Mouse (Mus musculus): Measurements from ENCODE around the gene Cdkn2d. TPM values are rescaled to one million over a fixed set of nuclear protein-coding genes. Genes with fewer than 3 reads are reported as not detected.
A peak's percentile ranks its signal among the peaks of the same experiment; 100 is the strongest.
"Not testable (repeated sequence)": the region's sequence is repeated elsewhere in the genome, so short reads cannot be mapped to it uniquely, and the experiment has no call there.

Cdkn2d gene
- total RNA-seq, 1 experiment from 2014 or later: 74.5 TPM

DNA sequence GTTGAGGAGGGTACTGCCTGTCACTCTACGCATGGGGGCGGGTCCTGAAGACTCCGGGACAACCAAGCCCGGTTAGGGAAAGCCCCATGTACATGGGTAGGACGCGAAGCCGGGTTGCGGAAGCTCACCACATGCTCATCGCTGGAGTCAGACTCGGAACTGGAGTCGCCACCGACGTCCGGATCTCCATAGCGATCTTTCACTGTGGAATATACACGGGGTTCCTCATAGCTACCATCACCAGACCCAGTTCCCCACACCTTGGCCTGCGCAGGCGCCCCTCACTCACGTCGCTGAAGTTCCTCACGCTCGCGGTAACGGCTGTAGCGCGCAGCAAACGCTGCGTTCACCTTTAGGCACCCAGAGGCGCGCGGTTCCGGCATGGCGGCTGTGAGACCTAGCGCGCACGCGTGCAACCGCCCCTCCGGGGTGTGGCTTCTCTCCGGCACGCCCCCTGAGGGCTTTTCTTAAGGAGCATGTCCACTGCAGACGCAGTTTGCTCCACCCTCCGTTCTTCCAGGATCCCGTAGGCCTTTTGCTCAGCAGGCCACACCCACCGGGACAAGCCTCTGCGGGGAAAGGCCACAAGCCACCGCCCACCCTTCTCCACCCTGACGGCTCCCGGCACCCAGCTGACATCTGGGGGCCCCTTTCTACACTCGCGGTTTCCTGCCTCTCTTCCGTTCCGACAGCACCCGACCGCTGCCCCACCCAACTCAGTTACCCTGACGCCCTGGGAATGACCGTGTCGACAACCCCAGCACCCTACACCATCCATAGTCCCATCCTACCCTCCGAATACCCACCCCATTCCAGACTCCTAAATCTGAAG lies 3.4 kb downstream of the Cdkn2d start, which contains the start of gene Kri1:
Gene Kri1 (minus strand): TSS at position 399 of the 832 bp plus-strand sequence.
- peak; percentile 68 for ATAC-seq (ENCODE audit: extremely low read depth, insufficient number of reproducible peaks, low FRiP score, poor library complexity, severe bottlenecking)

DNA sequence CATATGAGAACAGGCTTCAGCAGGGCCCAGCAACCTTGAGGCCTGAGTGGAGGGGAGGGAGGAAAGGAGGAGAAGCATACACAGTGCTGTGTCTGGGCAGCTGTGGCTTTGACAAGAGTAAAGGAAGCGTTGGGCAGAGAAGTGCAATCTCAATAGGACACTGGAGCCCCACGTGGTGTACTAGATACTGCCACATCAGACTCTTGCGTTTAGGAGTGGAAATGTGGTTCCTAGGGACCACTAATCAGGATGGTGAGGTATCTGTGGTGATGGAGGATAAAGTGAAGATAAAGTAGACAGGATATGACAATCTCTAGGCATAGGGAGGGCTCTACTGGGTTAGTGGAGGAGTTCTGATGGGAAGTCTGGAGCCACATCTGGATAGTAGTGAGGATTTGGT lies 4.5 kb downstream of the Cdkn2d start:
- ATAC-seq (ENCODE audit: extremely low read depth, insufficient number of reproducible peaks, low FRiP score, poor library complexity, severe bottlenecking): no peak

DNA sequence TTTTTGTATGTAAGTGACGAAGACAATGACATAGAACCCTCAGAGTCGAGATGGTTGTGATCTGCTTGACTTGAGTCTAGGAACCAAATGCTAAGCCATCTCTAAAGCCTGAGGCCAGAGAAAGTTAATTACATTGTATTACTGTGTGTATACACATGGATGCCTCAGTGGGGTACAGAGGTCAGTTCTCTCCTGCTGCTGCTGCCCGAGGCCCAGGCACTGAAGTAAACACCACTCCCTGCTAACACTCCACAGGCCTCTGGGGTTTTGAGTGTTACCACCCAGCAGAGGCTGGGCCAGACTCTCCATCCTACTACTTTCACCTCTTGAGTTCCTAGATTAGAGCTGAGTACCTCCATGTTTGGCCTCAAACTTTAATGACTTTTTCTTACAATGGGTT lies 7.2 kb downstream of the Cdkn2d start:
- ATAC-seq (ENCODE audit: extremely low read depth, insufficient number of reproducible peaks, low FRiP score, poor library complexity, severe bottlenecking): no peak

DNA sequence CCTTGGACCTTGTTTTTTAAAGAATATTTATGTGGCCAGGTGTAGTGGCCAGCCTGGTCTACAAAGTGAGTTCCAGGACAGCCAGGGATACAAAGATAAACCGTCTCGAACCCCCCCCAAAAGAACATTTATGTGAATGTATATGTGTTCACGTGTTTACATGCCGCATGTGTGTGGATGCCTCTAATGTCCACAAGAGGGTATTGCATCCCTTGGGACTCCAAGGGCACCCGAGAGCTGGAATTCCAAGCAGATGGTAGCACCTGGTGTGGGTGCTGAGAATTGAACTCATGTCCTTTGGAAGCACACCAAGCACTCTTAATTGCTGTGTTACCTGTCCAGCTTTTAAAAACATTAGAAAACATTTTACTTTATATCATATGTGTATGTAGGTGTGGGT lies 7.6 kb downstream of the Cdkn2d start:
- no peak for ATAC-seq (ENCODE audit: extremely low read depth, insufficient number of reproducible peaks, low FRiP score, poor library complexity, severe bottlenecking)

DNA sequence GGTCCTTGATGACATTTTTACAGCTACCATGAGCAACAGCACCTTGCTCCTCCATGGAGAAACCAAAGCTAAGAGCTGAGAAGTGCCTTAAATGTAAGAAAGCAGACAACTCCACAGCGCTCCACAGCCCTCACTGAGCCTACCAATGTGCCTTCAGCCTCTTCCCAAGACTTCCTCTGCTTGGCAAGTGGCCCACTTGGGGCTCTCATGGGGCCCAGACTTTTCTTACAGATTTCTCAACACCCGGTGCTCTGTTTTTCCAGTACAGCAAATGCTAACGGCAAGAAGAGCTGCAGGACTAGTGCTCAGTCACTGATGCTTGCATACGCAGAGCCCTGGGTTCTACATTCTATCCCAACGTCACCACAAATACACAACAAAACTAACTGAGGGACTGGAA lies 13.4 kb downstream of the Cdkn2d start:
- no peak for ATAC-seq (ENCODE audit: extremely low read depth, insufficient number of reproducible peaks, low FRiP score, poor library complexity, severe bottlenecking)

DNA sequence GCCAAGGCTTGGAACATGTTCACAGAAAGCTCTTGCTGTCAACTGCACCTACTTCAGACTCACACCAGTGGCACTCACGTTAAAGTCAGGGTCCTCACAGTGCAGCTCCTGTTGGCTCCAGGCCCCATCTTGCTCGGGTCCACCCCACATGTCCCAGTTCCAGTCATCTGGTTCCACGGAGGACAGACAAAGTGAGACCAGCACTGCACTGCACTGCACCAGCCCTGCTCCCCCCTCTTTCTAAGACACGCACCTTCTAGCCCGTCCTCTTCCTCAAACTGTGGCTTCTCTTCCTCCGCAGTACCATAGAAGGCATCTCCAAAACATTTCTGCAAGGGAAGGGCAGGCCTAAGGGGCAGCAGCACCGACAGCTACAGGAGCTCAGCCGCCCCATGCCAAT lies 14.9 kb downstream of the Cdkn2d start:
- ATAC-seq (ENCODE audit: extremely low read depth, insufficient number of reproducible peaks, low FRiP score, poor library complexity, severe bottlenecking): no peak

DNA sequence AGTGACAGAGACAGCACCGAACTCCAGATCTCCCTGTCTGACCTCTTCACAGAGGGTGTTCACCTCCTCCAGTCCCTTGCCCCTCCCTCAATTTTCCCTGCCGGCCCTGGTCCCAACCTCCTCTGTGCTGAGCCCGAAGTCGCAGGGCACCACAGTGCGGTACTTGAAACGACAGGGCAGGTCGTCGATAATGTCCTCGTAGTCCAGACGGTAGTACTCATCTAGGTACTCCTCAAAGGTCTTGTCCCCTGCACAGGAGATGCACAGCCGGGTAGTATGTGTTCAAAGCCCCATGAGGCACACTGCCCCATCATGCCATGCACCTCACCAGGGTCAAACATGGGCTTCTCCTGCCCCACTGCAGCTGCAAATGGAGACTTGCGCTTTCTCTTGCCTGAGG lies 15.5 kb downstream of the Cdkn2d start:
- no peak for ATAC-seq (ENCODE audit: extremely low read depth, insufficient number of reproducible peaks, low FRiP score, poor library complexity, severe bottlenecking)

DNA sequence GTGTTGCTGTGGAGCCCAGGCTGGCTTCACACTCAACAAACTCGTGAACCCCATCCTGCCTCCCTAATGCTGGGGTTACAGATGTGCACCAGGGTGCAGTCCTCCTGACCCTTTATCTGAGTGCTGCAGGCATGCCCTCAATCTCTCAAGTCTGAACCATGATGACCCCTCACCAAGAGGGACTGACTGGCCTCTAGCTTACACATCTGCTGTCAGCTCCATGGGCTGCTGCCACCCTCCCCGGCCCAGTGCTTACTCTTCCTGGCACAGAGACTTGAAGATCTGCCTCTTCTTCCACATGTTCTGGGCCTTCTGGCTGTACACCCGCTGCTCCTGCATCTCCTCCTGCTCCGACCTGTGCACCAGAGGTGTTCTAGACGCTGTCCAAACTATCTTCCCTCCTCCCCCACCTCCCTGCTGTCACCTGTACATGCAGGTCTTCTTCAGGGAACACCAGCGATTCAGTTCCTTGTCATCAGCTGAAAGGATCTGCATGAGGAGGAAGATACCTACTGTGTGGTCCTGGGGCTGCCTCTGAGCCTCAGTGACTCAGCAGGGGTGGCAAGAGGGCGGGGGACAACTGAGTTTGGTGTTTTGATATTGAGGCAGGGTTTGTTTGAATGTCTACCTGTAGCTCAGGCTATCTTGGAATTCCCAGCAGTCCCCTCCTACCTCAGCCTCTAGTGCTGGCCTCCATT lies 16.0 kb downstream of the Cdkn2d start:
- no peak for ATAC-seq (ENCODE audit: extremely low read depth, insufficient number of reproducible peaks, low FRiP score, poor library complexity, severe bottlenecking)

DNA sequence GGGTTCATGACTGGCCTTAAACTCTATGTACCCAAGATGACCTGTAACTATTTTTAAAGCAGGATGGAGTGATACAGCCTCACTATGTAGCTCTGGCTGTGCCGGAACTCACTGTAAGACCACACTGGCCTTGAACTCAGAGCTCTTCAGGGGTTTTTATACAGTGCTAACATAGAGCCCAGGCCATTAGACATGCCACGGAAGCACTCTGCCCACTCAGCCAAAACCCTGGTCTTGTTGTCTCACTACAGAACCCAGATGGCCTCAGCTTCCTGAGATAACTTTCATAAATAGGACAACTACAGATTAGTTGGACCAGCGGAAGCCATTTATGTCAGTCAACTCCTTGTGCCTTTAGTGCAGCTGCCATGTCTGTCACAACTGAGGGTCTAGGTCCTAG lies 16.9 kb downstream of the Cdkn2d start:
- ATAC-seq (ENCODE audit: extremely low read depth, insufficient number of reproducible peaks, low FRiP score, poor library complexity, severe bottlenecking): no peak

DNA sequence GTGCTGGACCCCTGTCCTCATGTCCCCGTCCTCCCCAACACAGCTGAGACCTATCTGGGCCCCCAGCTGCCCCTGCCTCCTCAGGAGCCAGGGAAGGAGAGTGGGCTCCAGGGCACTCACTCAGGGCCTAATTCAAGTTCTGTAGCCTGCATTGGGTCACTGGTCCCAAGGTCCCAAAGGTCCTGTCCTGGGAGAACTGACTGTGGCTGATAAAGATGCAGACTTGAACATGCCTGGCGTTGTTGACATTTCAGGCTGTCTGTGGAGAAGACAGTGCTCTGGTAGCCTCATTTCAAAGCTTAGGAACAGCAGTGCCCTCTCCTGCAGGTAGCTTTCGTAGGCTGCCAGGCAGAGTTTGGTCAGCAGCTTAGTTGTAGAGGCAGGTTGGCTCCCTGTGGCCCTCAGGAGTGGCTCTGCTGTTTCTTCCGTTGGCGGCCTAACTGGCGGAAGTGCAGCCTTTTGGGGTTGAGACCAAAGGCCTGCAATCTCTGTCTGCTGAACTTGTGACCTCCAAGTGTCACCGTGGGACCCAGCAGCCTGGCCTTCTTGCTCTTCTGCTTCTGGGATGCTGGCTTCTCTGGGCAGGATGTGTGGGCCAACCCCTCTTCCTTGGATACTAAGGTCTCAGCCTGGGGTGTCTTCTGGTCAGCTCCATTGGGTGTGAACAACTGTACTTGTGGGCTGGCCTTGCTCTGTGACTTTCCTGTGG lies 17.5 kb downstream of the Cdkn2d start:
- ATAC-seq (ENCODE audit: extremely low read depth, insufficient number of reproducible peaks, low FRiP score, poor library complexity, severe bottlenecking): no peak

DNA sequence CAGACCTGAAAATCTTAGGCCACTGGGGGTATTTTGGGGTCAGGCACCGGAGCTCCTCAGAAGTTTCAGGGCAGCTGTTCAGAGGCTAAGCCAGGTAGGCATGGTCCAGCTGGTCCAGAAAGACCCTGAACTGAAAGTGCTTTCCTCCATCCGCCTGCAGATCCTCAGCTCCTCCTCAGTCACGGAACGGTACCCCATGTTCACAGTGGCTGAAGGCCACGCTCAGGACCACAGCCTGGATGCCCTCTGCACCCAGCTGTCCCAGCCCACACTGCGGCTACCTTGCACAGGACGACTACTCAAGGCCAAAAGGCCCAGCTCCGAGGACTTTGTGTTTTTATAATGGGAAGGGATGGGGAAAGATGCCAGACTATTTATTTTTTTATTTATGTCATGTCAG lies 18.1 kb downstream of the Cdkn2d start:
- ATAC-seq (ENCODE audit: extremely low read depth, insufficient number of reproducible peaks, low FRiP score, poor library complexity, severe bottlenecking): no peak

DNA sequence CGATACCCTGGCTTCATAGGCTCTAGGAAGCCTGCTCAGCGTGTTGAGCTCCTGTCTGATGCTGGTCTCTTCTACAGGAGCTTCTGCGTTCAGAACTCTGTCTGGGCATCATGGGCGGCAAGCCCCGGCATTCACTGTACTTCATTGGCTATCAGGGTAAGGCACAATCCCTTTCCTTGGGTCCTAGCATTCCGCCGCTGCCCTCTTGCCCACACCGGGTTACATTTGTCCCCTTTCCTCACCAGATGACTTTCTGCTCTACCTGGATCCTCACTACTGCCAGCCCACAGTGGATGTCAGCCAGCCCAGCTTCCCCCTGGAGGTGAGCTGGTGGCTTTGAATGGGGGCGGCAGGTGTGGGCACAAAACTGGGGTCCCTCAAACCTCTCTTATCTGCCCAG lies 18.8 kb downstream of the Cdkn2d start:
- no peak for ATAC-seq (ENCODE audit: extremely low read depth, insufficient number of reproducible peaks, low FRiP score, poor library complexity, severe bottlenecking)

DNA sequence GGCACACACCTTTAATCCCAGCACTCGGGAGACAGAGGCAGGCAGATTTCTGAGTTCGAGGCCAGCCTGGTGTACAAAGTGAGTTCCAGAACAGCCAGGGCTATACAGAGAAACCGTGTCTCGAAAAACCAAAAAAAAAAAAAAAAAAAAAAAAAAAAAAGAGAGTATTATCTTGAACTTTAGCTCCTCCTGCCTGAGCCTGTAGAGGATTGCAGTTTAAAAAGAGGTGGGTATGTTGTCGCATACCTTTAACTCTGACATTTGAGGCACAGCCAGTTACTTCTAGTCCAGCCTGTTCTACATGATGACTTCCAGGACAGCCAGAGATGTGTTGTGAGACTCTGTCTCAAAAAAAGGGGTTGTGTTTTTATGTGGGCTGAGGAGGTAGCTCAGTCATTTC lies 21.6 kb downstream of the Cdkn2d start:
- ATAC-seq (ENCODE audit: extremely low read depth, insufficient number of reproducible peaks, low FRiP score, poor library complexity, severe bottlenecking): not testable (repeated sequence)

DNA sequence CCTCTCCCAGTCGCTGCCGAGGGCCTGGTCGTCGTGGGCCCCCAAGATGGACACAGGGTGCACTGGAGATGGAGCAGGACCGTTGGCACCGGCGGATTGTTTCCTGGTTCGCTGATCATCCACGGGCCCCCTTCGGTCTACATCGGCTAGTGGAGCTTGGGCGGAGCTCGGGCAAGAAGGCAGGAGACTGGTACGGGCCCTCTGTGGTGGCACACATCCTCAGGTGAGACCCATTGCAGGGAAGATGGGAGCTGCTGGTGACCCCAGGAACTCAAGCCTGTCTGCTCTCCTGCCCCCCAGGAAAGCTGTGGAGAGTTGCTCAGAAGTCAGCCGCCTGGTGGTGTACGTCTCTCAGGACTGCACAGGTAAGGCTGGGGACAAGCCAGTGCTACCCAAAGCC lies 22.9 kb downstream of the Cdkn2d start:
- ATAC-seq (ENCODE audit: extremely low read depth, insufficient number of reproducible peaks, low FRiP score, poor library complexity, severe bottlenecking): no peak

DNA sequence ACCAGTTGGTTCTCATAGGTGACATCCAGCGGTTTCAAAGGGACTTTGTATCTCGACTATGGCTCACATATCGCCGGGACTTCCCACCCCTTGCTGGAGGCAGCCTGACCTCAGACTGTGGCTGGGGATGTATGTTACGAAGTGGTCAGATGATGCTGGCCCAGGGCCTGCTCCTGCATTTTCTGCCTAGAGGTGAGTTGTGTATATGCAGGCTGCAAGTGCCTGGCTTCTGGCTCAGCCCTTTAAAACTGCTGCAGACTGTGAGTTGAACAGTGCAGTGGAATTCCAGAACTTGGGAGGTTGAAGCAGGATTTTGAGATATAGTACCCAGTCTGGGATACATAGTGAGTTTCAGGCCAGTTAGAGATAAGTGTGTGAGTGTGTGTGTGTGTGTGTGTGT lies 24.3 kb downstream of the Cdkn2d start:
- no peak for ATAC-seq (ENCODE audit: extremely low read depth, insufficient number of reproducible peaks, low FRiP score, poor library complexity, severe bottlenecking)

DNA sequence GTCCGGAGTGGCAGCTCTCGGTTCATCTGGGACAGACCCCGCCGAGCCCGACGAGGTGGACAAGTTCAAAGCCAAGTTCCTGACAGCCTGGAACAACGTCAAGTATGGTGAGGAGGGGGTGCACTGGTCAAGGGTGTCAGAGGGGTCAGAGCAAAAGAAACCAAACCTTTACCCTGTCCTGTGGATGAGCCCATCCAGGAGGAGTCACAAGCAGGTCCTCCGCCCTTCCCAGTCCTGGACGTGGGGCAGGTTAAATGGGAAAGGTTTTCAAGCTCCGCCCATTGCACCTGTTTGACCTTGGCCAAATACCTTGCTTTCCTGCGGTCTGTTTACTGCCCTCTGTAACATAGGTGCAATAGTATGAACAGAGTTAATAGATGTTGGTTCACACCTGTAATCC lies 25.6 kb downstream of the Cdkn2d start:
- no peak for ATAC-seq (ENCODE audit: extremely low read depth, insufficient number of reproducible peaks, low FRiP score, poor library complexity, severe bottlenecking)

DNA sequence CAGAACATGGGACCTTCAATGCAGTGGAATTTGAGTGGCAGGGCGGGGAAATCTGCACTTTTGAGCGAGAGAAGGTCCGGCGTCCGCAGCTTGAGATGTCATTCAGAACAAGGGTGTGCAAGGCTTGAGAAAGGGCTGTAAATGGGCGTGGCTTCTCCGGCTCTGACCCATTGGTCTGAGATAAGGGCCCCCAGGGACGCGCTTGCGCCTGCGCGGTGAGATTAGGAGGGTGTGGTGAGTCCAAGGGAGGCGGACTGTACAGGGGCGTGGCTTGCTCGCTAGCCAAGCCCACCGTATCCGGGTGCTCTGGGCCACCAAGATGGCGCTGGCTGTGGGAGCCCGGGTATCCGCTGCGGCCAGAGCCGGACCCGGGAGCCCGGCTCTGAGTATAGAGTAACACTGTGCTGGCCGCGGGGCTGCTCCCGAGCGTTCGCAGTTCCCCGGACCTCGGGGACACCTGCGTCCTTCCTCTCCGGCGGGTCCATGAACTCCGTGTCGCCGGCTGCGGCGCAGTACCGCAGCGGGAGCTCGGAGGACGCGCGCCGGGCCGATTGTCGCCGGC lies 26.1 kb downstream of the Cdkn2d start, which contains the start of gene Atg4d:
Gene Atg4d (plus strand): TSS at position 294 of the 562 bp plus-strand sequence.
- ATAC-seq (ENCODE audit: extremely low read depth, insufficient number of reproducible peaks, low FRiP score, poor library complexity, severe bottlenecking): peak; percentile 96

DNA sequence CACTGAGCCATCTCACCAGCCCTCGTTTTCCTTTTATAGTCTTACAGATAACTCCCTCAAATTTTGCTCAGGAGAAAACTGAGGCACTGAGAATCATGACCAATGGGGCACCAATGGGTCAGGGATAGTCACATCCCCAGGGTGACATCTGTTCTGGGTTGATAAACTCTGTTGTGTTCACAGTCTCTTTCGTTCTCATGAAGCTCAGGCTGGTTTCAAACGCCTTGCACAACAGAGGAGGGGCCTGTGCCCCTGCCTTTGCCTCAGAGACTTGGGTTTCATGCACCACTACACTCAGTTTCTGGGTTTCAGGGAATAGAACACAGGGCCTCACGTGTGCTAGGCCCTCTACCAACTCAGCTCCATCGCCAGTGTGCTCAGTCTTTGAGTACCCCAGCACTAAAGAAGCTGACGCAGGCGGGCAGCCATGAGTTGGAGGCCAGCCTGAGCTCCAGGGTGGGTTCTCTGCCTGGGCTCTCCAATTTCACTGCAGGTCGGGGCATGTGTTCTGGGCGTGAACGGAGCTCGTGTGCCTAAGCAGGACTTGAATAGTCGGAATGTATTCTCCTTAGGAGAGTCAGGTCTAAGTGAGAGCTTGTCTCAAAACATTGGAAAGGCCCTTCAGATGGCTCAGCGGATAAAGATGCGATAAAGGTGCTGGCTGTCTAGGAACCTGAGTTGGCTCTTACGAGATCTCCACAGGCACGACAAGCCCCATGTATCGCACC lies 26.8 kb downstream of the Cdkn2d start:
- ATAC-seq (ENCODE audit: extremely low read depth, insufficient number of reproducible peaks, low FRiP score, poor library complexity, severe bottlenecking): no peak

DNA sequence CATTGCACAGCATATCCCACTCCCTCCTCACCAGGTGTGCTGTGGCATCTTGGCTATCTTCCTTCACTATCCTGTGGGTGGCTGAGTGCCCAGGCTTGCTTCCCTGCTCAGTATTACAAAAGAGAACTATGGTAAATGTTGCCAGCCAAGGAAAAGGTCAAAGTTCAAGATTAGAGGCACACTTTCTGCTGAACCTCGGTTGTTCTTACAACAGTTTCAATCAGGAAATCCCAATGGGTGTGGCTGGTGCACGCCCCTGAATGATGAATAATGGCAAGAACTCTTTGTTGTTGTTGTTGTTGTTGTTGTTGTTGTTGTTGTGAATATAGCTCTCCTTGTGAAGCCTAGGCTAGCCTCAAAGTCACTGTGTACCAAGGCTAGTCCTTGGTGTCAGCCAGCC lies 29.4 kb downstream of the Cdkn2d start:
- no peak for ATAC-seq (ENCODE audit: extremely low read depth, insufficient number of reproducible peaks, low FRiP score, poor library complexity, severe bottlenecking)

Measured in neutrophil, adult 5-6 weeks (primary cell).